Mouse (Mus musculus): ENCODE measurements around the gene Dgki. TPM values are rescaled to one million over a fixed set of nuclear protein-coding genes. Genes with fewer than 3 reads are reported as not detected.

The Dgki gene
- polyA plus RNA-seq, 1 experiment from 2014 or later, result 1.0 TPM

GRCm38 (mm10) chr6:36819784-36820050, 480.3 kb downstream of the Dgki start:
- Histone ChIP-seq H3K4me1 (peaks cover 8% of the 10 kb centered on the region), H3K4me3 (no peak overlapping the region), H3K27ac (no peak overlapping the region), H3K9me3 (no peaks in the 10 kb centered on the region), H3K27me3 (ENCODE audit: poor library complexity, severe bottlenecking) (no peaks in the 10 kb centered on the region), H3K36me3 (replicated peaks) (no peaks in the 10 kb centered on the region)
- no peak for DNase-seq (ENCODE audit: extremely low spot score, low spot score)

- Histone ChIP-seq H3K4me3 (no peak overlapping the region), H3K36me3 (replicated peaks) (no peaks in the 10 kb centered on the region), H3K27me3 (ENCODE audit: poor library complexity, severe bottlenecking) (no peaks in the 10 kb centered on the region), H3K4me1 (peaks cover 8% of the 10 kb centered on the region), H3K9me3 (no peaks in the 10 kb centered on the region), H3K27ac (no peak overlapping the region)
- DNase-seq (ENCODE audit: extremely low spot score, low spot score), result no peak
- 78% methylated on average over 8 of the region's 8 CpGs for WGBS
These were observed 480.8 kb downstream of the Dgki start for GRCm38 (mm10) chr6:36819019-36819783.

- Histone ChIP-seq H3K27ac (no peak overlapping the region), H3K4me1 (peaks cover 8% of the 10 kb centered on the region), H3K27me3 (ENCODE audit: poor library complexity, severe bottlenecking) (no peaks in the 10 kb centered on the region), H3K4me3 (no peak overlapping the region), H3K9me3 (no peaks in the 10 kb centered on the region), H3K36me3 (replicated peaks) (no peaks in the 10 kb centered on the region)
- no peak for DNase-seq (ENCODE audit: extremely low spot score, low spot score)
- WGBS, result 94% methylated on average over 4 of the region's 4 CpGs
These were observed 481.5 kb downstream of the Dgki start for GRCm38 (mm10) chr6:36818281-36819018.

GRCm38 (mm10) chr6:36816666-36817065, 483.3 kb downstream of the Dgki start:
- no peak overlapping the region for H3K4me3 ChIP-seq
- WGBS, result 94% methylated on average over 3 of the region's 3 CpGs
- H3K9me3 ChIP-seq, result no peaks in the 10 kb centered on the region
- H3K27ac ChIP-seq, result no peak overlapping the region
- no peaks in the 10 kb centered on the region for H3K36me3 ChIP-seq (replicated peaks)
- no peak for DNase-seq (ENCODE audit: extremely low spot score, low spot score)
- H3K4me1 ChIP-seq, result peaks cover 8% of the 10 kb centered on the region
- peaks cover 14% of the 10 kb centered on the region for H3K27me3 ChIP-seq (ENCODE audit: poor library complexity, severe bottlenecking)

- WGBS, result 95% methylated on average over 2 of the region's 2 CpGs
- H3K4me3 ChIP-seq, result no peak overlapping the region
- peaks cover 12% of the 10 kb centered on the region for H3K4me1 ChIP-seq
- H3K9me3 ChIP-seq, result no peaks in the 10 kb centered on the region
- no peaks in the 10 kb centered on the region for H3K36me3 ChIP-seq (replicated peaks)
- H3K27ac ChIP-seq, result no peak overlapping the region
- DNase-seq (ENCODE audit: extremely low spot score, low spot score), result no peak
- H3K27me3 ChIP-seq (ENCODE audit: poor library complexity, severe bottlenecking), result peaks cover 20% of the 10 kb centered on the region
These were observed 484.0 kb downstream of the Dgki start for GRCm38 (mm10) chr6:36815992-36816391.

- Histone ChIP-seq H3K4me1 (peaks cover 35% of the 10 kb centered on the region), H3K36me3 (replicated peaks) (no peaks in the 10 kb centered on the region), H3K27me3 (ENCODE audit: poor library complexity, severe bottlenecking) (peaks cover 32% of the 10 kb centered on the region), H3K27ac (no peak overlapping the region), H3K9me3 (no peaks in the 10 kb centered on the region), H3K4me3 (no peak overlapping the region)
- DNase-seq (ENCODE audit: extremely low spot score, low spot score), result no peak
- 78% methylated on average over 7 of the region's 7 CpGs for WGBS
These were observed 487.1 kb downstream of the Dgki start for GRCm38 (mm10) chr6:36812666-36813515.

GRCm38 (mm10) chr6:36810448-36810847, 489.5 kb downstream of the Dgki start:
- H3K27ac ChIP-seq, result peak overlapping the region; percentile 92
- peak; percentile 19 for DNase-seq (ENCODE audit: extremely low spot score, low spot score)
- H3K36me3 ChIP-seq (replicated peaks), result peaks cover 16% of the 10 kb centered on the region
- H3K27me3 ChIP-seq (ENCODE audit: poor library complexity, severe bottlenecking), result peaks cover 53% of the 10 kb centered on the region
- 8% methylated on average over 5 of the region's 5 CpGs for WGBS
- no peaks in the 10 kb centered on the region for H3K9me3 ChIP-seq
- H3K4me3 ChIP-seq, result peak overlapping the region; percentile 62
- H3K4me1 ChIP-seq, result peaks cover 39% of the 10 kb centered on the region

GRCm38 (mm10) chr6:36809747-36810285, 490.2 kb downstream of the Dgki start, which contains the start of gene Ptn:
Gene Ptn (minus strand): TSS chr6:36810220.
- Histone ChIP-seq H3K27ac (peak within 1 kb of the TSS; percentile 92), H3K27me3 (ENCODE audit: poor library complexity, severe bottlenecking) (peaks cover 59% of the 10 kb centered on the region), H3K4me3 (peak within 1 kb of the TSS; percentile 62), H3K4me1 (peaks cover 39% of the 10 kb centered on the region), H3K9me3 (no peaks in the 10 kb centered on the region), H3K36me3 (replicated peaks) (peaks cover 21% of the 10 kb centered on the region)
- 0% methylated on average over 15 of the region's 15 CpGs for WGBS
- peak; percentile 62 for DNase-seq (ENCODE audit: extremely low spot score, low spot score)

- Histone ChIP-seq H3K27ac (peak overlapping the region; percentile 92), H3K4me1 (peaks cover 39% of the 10 kb centered on the region), H3K9me3 (no peaks in the 10 kb centered on the region), H3K4me3 (peak overlapping the region; percentile 62), H3K27me3 (ENCODE audit: poor library complexity, severe bottlenecking) (peaks cover 64% of the 10 kb centered on the region), H3K36me3 (replicated peaks) (peaks cover 25% of the 10 kb centered on the region)
- DNase-seq (ENCODE audit: extremely low spot score, low spot score), result no peak
- WGBS, result 2% methylated on average over 7 of the region's 7 CpGs
These were observed 490.7 kb downstream of the Dgki start for GRCm38 (mm10) chr6:36809311-36809726.

- 33% methylated on average over 7 of the region's 7 CpGs for WGBS
- H3K9me3 ChIP-seq, result no peaks in the 10 kb centered on the region
- peak; percentile 41 for DNase-seq (ENCODE audit: extremely low spot score, low spot score)
- peaks cover 33% of the 10 kb centered on the region for H3K36me3 ChIP-seq (replicated peaks)
- H3K27ac ChIP-seq, result peak overlapping the region; percentile 92
- peaks cover 65% of the 10 kb centered on the region for H3K27me3 ChIP-seq (ENCODE audit: poor library complexity, severe bottlenecking)
- H3K4me3 ChIP-seq, result peak overlapping the region; percentile 62
- H3K4me1 ChIP-seq, result peaks cover 39% of the 10 kb centered on the region
These were observed 491.5 kb downstream of the Dgki start for GRCm38 (mm10) chr6:36808306-36809058.

GRCm38 (mm10) chr6:36806906-36807305, 493.1 kb downstream of the Dgki start:
- no peaks in the 10 kb centered on the region for H3K9me3 ChIP-seq
- no peak overlapping the region for H3K4me3 ChIP-seq
- peaks cover 54% of the 10 kb centered on the region for H3K27me3 ChIP-seq (ENCODE audit: poor library complexity, severe bottlenecking)
- H3K27ac ChIP-seq, result no peak overlapping the region
- H3K36me3 ChIP-seq (replicated peaks), result peaks cover 42% of the 10 kb centered on the region
- DNase-seq (ENCODE audit: extremely low spot score, low spot score), result no peak
- peaks cover 39% of the 10 kb centered on the region for H3K4me1 ChIP-seq
- 89% methylated on average over 6 of the region's 6 CpGs for WGBS

Measured in forebrain, embryonic 10.5 days (tissue).